Mouse (Mus musculus) E14TG2a.4 (cell line): Measurements from ENCODE around the gene Gm5141.

Experiments used
- H3K27me3 ChIP-seq: 2 replicates; pipeline ENCODE4 v1.6.1; 2014; ENCODE audit warnings: low read length, control low read depth; ENCODE audit not compliant: insufficient read depth
- H3K36me3 ChIP-seq: 2 replicates; pipeline ENCODE4 v1.6.1; 2014; ENCODE audit warnings: low read length, control low read depth; ENCODE audit not compliant: insufficient read depth
- H3K4me1 ChIP-seq: replicated peaks from 2 replicates; pipeline ENCODE4 v1.6.1; 2014; ENCODE audit warnings: low read depth, low read length, control low read depth
- H3K4me3 ChIP-seq: replicated peaks from 2 replicates; pipeline ENCODE4 v1.5.1; 2014; ENCODE audit warnings: mild to moderate bottlenecking, low read length
- H3K9me3 ChIP-seq: 2 replicates; pipeline ENCODE4 v1.6.1; 2014; ENCODE audit warnings: low read length, control low read depth
- CTCF ChIP-seq: conservative IDR thresholded peaks from 2 replicates; pipeline ENCODE4 v1.5.1; 2014; ENCODE audit warnings: low read length
- NANOG ChIP-seq: IDR thresholded peaks from 2 replicates; pipeline ENCODE4 v1.6.1; 2014; ENCODE audit warnings: borderline replicate concordance, low read length, mixed read lengths
- POU5F1 ChIP-seq: IDR thresholded peaks from 2 replicates; pipeline ENCODE4 v1.6.1; 2014; ENCODE audit warnings: low read length, borderline replicate concordance

The Gm5141 gene

GRCm38 (mm10) chr13:62733322-62733721 lies 52.3 kb downstream of the Gm5141 start:
- H3K27me3 ChIP-seq = no peaks in the 10 kb centered on the region
- peaks cover 3% of the 10 kb centered on the region; the same call in 1 of the 2 replicates for H3K4me1 ChIP-seq
- no peaks in the 10 kb centered on the region for H3K36me3 ChIP-seq
- TF ChIP-seq POU5F1 (no peak), CTCF (no peak), NANOG (no peak)
- H3K4me3 ChIP-seq = no peak overlapping the region
- H3K9me3 ChIP-seq = no peaks in the 10 kb centered on the region
